Mouse (Mus musculus): ENCODE results near the gene Klhl36.

The Klhl36 gene

GRCm38 (mm10) chr8:119836831-119837230 lies 25.2 kb upstream of the Klhl36 start:
- no peak for DNase-seq

- no peak for DNase-seq
Measured at GRCm38 (mm10) chr8:119837553-119838071, 24.5 kb upstream of the Klhl36 start.

GRCm38 (mm10) chr8:119838100-119838982 lies 23.7 kb upstream of the Klhl36 start:
- no peak for DNase-seq

GRCm38 (mm10) chr8:119838983-119839340 lies 23.1 kb upstream of the Klhl36 start:
- no peak for DNase-seq

- DNase-seq = peak; percentile 68
Measured at GRCm38 (mm10) chr8:119839419-119840021, 22.5 kb upstream of the Klhl36 start.

- DNase-seq = peak; percentile 95
Measured at GRCm38 (mm10) chr8:119840275-119840808, 21.7 kb upstream of the Klhl36 start, which contains the start of gene Cotl1. Gene Cotl1, minus strand, starts transcription at chr8:119840544.

- DNase-seq = peak; percentile 86
Measured at GRCm38 (mm10) chr8:119840905-119841411, 21.1 kb upstream of the Klhl36 start.

GRCm38 (mm10) chr8:119843444-119843843 lies 18.6 kb upstream of the Klhl36 start:
- peak; percentile 66 for DNase-seq

- DNase-seq = no peak
Measured at GRCm38 (mm10) chr8:119844577-119844976, 17.5 kb upstream of the Klhl36 start.

GRCm38 (mm10) chr8:119845741-119846140 lies 16.3 kb upstream of the Klhl36 start:
- peak; percentile 67 for DNase-seq

GRCm38 (mm10) chr8:119847232-119847922 lies 14.7 kb upstream of the Klhl36 start:
- no peak for DNase-seq

- DNase-seq = no peak
Measured at GRCm38 (mm10) chr8:119853521-119853920, 8.5 kb upstream of the Klhl36 start.

GRCm38 (mm10) chr8:119854035-119854434 lies 8.0 kb upstream of the Klhl36 start:
- no peak for DNase-seq

- peak; percentile 85 for DNase-seq
Measured at GRCm38 (mm10) chr8:119855656-119856055, 6.4 kb upstream of the Klhl36 start.

- no peak for DNase-seq
Measured at GRCm38 (mm10) chr8:119857767-119858166, 4.3 kb upstream of the Klhl36 start.

- no peak for DNase-seq
Measured at GRCm38 (mm10) chr8:119862390-119862734, 296 bp downstream of the Klhl36 start.

- no peak for DNase-seq
Measured at GRCm38 (mm10) chr8:119862749-119863148, 683 bp downstream of the Klhl36 start.

GRCm38 (mm10) chr8:119869616-119870015 lies 7.5 kb downstream of the Klhl36 start:
- no peak for DNase-seq

- DNase-seq = no peak
Measured at GRCm38 (mm10) chr8:119873181-119873580, 11.1 kb downstream of the Klhl36 start.

- DNase-seq = no peak
Measured at GRCm38 (mm10) chr8:119881301-119881700, 19.2 kb downstream of the Klhl36 start.

GRCm38 (mm10) chr8:119881917-119882316 lies 19.9 kb downstream of the Klhl36 start:
- peak; percentile 53 for DNase-seq

- DNase-seq = peak; percentile 67
Measured at GRCm38 (mm10) chr8:119883281-119883680, 21.2 kb downstream of the Klhl36 start.

- DNase-seq = peak; percentile 95
Measured at GRCm38 (mm10) chr8:119885612-119886011, 23.5 kb downstream of the Klhl36 start.

All from kidney, adult 11 months (tissue).